Comparison of ENCODE assay signal across 19 mouse cellular contexts in the genomic region with DNA sequence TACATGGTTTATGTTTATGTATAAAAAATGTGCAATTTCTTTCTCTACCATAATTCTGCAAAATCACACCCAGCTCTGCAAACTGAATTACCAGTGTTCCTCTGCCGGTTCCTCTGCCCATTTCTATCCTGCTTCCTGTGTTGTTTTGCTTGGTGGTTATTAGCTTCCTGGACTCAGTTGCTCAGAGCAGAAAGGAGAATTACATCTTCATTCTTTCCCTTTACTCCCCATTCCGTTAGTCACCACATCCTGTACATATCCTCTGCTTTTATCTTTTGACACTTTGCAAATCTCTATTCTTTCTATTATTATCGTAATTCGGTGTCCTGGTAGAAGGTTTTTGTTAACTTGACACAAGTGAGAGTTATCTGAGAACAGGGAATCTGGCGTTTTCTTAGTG.
"Had no signal": no experiment of that assay in that cellular context is flagged by ENCODE, and none has a peak within 500 bp of the region (broad histone marks: within the 10 kb centered on the region; RNA-seq: fewer than 3 reads in every experiment).

No protein-coding gene starts in this region.

- H3K9me3 ChIP-seq: midbrain, embryonic 10.5 days; midbrain, embryonic 12.5 days; neural tube, embryonic 13.5 days; neural tube, embryonic 15.5 days had no signal

- H3K27me3 ChIP-seq: midbrain, embryonic 12.5 days; neural tube, embryonic 13.5 days; neural tube, embryonic 15.5 days had no signal

- DNase-seq: lung, adult 18-20 months; lung, embryonic 14.5 days; lung, postnatal 10 days; lung, postnatal 4 days; midbrain, embryonic 14.5 days; retina, postnatal 1 day; right cerebral cortex, adult 18-20 months; right cerebral cortex, postnatal 25 days; right cerebral cortex, postnatal 4 days; spleen, adult 18-20 months; thymus, adult 18-20 months; thymus, postnatal 14 days; thymus, postnatal 4 days had no signal

- H3K4me2 ChIP-seq: lung, embryonic 14.5 days; midbrain, embryonic 12.5 days; neural tube, embryonic 13.5 days; neural tube, embryonic 15.5 days had no signal

- ATAC-seq: midbrain, embryonic 16.5 days had no signal

- H3K4me1 ChIP-seq: midbrain, embryonic 10.5 days; midbrain, embryonic 12.5 days; neural tube, embryonic 13.5 days; neural tube, embryonic 15.5 days had no signal

- H3K9ac ChIP-seq: lung, embryonic 14.5 days; midbrain, embryonic 12.5 days; neural tube, embryonic 13.5 days; neural tube, embryonic 15.5 days had no signal

- H3K36me3 ChIP-seq: midbrain, embryonic 10.5 days; midbrain, embryonic 12.5 days; neural tube, embryonic 13.5 days; neural tube, embryonic 15.5 days had no signal

- H3K4me3 ChIP-seq: midbrain, embryonic 10.5 days; midbrain, embryonic 12.5 days; myocyte; neural tube, embryonic 13.5 days; neural tube, embryonic 15.5 days had no signal

- H3K27ac ChIP-seq: midbrain, embryonic 10.5 days; midbrain, embryonic 12.5 days; neural tube, embryonic 13.5 days; neural tube, embryonic 15.5 days had no signal
